Mouse (Mus musculus) hindbrain, postnatal 0 days (tissue): Measurements from ENCODE around the gene Nfkbib. TPM values are rescaled to one million over a fixed set of nuclear protein-coding genes. Genes with fewer than 3 reads are reported as not detected.
A peak's percentile ranks its signal among the peaks of the same experiment; 100 is the strongest.

Experiments
- ATAC-seq: fragments of 200-750 bp; cut with Nextera tagmentation; 2 replicates; pipeline ENCODE4 v1.8.0; 2017; ENCODE audit warnings: mild to moderate bottlenecking, moderate TSS enrichment, moderate library complexity
- DNase-seq: peaks from one replicate; pipeline ENCODE4 v3.0.0-alpha.2; 2015; ENCODE audit warnings: low spot score
- H3K27ac ChIP-seq: fragments of 300-500 bp; sonication (generic); 2 replicates; pipeline ENCODE4 v1.5.1; 2014; ENCODE audit warnings: mild to moderate bottlenecking
- H3K27me3 ChIP-seq: fragments of 300-500 bp; sonication (generic); 2 replicates; pipeline ENCODE4 v1.6.1; 2014; ENCODE audit warnings: low read length, mixed read lengths; ENCODE audit not compliant: insufficient read depth
- H3K36me3 ChIP-seq: fragments of 300-500 bp; sonication (generic); 2 replicates; pipeline ENCODE4 v1.6.1; 2014; ENCODE audit warnings: low read length, mixed read lengths; ENCODE audit not compliant: insufficient read depth
- H3K4me1 ChIP-seq: fragments of 300-500 bp; sonication (generic); 2 replicates; pipeline ENCODE4 v1.6.1; 2014; ENCODE audit warnings: antibody characterized with exemption, low read length, mixed read lengths; ENCODE audit not compliant: insufficient read depth
- H3K4me2 ChIP-seq: fragments of 300-500 bp; sonication (generic); 2 replicates; pipeline ENCODE4 v1.6.1; 2014; ENCODE audit warnings: low read depth, mild to moderate bottlenecking, low read length, moderate library complexity, mixed read lengths
- H3K4me3 ChIP-seq: fragments of 300-500 bp; sonication (generic); 2 replicates; pipeline ENCODE4 v1.5.1; 2014; ENCODE audit warnings: low read length
- H3K9ac ChIP-seq: fragments of 300-500 bp; sonication (generic); replicated peaks from 2 replicates; pipeline ENCODE4 v1.6.1; 2014; ENCODE audit warnings: mild to moderate bottlenecking, low read length, moderate library complexity, mixed read lengths
- H3K9me3 ChIP-seq: fragments of 300-500 bp; sonication (generic); 2 replicates; pipeline ENCODE4 v1.6.1; 2016; ENCODE audit warnings: low read length, mixed read lengths
- CTCF ChIP-seq: IDR thresholded peaks from 2 replicates; pipeline ENCODE4 v1.5.1; 2016; ENCODE audit warnings: antibody characterized with exemption, control low read depth, low read depth
- WGBS: fragments of 180-500 bp; shearing (Covaris S2); extraction: QIAGEN DNeasy Blood & Tissue Kit; methylation state at CpG from one replicate; pipeline ENCODE4 v1.1.7; 2014; 5-methylcytosine and 5-hydroxymethylcytosine counted together
- polyA plus RNA-seq: library from polyadenylated mRNA; unstranded; fragments of >200 nt; fragmentation: Nextera tagmentation; extraction: Ambion mirVana; gene quantifications from 2 replicates; pipeline ENCODE4 v1.2.1, GENCODE M21; 2015
- total RNA-seq: library from RNA; depleted of rRNA; stranded (reverse); fragments of >200 nt; gene quantifications from 2 replicates; pipeline ENCODE4 v1.2.3, GENCODE M21; 2014

Nfkbib gene
- total and polyA plus RNA-seq, 2 experiments from 2014 or later = 22.7 to 67.9 TPM

- Histone ChIP-seq H3K9ac (no peak overlapping the region), H3K4me3 (no peak overlapping the region), H3K27ac (no peak overlapping the region), H3K9me3 (peaks cover 3% of the 10 kb centered on the region; the same call in 1 of the 2 replicates), H3K4me2 (no peak overlapping the region), H3K4me1 (no peaks in the 10 kb centered on the region), H3K36me3 (no peaks in the 10 kb centered on the region), H3K27me3 (no peaks in the 10 kb centered on the region)
- WGBS = 85% methylated on average over 6 of the region's 6 CpGs
- no peak for DNase-seq
- no peak for TF ChIP-seq CTCF
- no peak for ATAC-seq
Observed at GRCm38 (mm10) chr7:28735701-28736100, 31.6 kb downstream of the Nfkbib start.

DNA sequence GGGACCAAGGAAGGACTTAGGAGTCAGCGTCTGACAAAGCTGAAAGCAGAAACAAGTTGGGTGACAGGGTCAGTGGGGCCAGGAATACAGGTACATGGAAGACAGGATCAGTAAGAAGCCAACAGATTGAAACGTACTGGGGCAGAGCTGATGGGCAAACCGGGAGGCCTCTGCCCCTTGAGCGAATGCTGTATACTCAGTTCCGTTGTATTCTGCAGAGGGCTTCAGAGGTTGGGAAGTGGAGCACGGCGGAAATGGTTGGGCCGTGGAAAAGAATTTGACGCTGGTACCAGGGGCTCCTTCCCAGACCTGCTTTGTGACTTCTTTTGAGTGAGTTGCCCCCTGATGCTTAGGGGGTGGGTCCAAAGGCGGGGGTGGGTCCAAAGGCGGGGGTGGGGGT is 34.1 kb downstream of the Nfkbib start:
- TF ChIP-seq CTCF = no peak
- ATAC-seq (0 out of 2 replicates have a peak, but pooled peaks have one; percentile 1), DNase-seq (no peak)
- H3K9ac ChIP-seq = no peak overlapping the region
- no peak overlapping the region for H3K27ac ChIP-seq
- H3K4me1 ChIP-seq = no peaks in the 10 kb centered on the region
- H3K4me3 ChIP-seq = peak overlapping the region; percentile 38
- no peaks in the 10 kb centered on the region for H3K36me3 ChIP-seq
- 13% methylated on average over 11 of the region's 11 CpGs for WGBS
- peaks cover 3% of the 10 kb centered on the region; the same call in 1 of the 2 replicates for H3K9me3 ChIP-seq
- H3K4me2 ChIP-seq = peak overlapping the region; percentile 56
- no peaks in the 10 kb centered on the region for H3K27me3 ChIP-seq

GRCm38 (mm10) chr7:28732341-28733142 is 34.8 kb downstream of the Nfkbib start:
- Histone ChIP-seq H3K27me3 (no peaks in the 10 kb centered on the region), H3K4me2 (peak overlapping the region; percentile 56), H3K9ac (peak overlapping the region; percentile 41; the same call in 1 of the 2 replicates), H3K4me1 (no peaks in the 10 kb centered on the region), H3K4me3 (peak overlapping the region; percentile 38), H3K9me3 (peaks cover 3% of the 10 kb centered on the region; the same call in 1 of the 2 replicates), H3K27ac (no peak overlapping the region), H3K36me3 (no peaks in the 10 kb centered on the region)
- ATAC-seq (peak; percentile 77), DNase-seq (peak; percentile 66)
- 4% methylated on average over 58 of the region's 58 CpGs for WGBS
- no peak for TF ChIP-seq CTCF

DNA sequence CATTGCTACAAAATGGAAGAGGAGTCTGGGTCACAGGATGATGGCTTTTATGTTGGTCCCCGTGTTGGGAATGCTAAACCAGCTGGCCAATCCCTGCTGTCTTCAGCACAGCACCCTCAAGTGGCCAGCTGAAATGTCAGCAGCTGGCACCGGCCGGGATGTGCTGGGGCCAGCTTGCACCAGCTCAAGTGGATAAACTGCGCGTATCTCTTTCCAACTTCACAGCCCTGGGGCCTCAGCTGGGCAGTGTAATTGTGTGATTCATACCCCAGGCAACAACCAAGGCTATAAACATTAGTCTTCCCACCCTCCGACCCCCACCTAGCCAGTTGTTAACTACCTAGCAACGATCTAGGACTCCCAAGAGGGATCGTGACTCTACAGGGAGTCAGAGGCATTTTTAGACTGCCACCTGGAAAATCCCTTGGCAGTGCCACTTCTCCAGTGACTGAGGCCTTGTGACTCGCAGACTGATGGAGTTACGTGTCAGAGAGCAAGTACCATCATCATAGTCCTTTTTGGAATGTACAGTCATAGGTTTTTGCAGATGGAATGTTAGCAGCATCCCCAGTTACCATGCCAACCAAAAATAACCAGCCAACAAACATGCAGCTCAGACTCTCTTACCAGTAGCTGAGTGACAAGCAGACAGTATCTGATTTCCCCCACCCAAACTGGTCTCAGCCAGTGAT is 39.5 kb downstream of the Nfkbib start:
- no peaks in the 10 kb centered on the region for H3K27me3 ChIP-seq
- peak; percentile 65 for TF ChIP-seq CTCF
- no peaks in the 10 kb centered on the region for H3K4me1 ChIP-seq
- H3K4me2 ChIP-seq = no peak overlapping the region
- ATAC-seq = peak; percentile 65
- DNase-seq = peak; percentile 72
- 36% methylated on average over 10 of the region's 10 CpGs for WGBS
- no peak overlapping the region for H3K27ac ChIP-seq
- H3K9me3 ChIP-seq = peaks cover 3% of the 10 kb centered on the region; the same call in 1 of the 2 replicates
- H3K4me3 ChIP-seq = no peak overlapping the region
- H3K36me3 ChIP-seq = no peaks in the 10 kb centered on the region
- H3K9ac ChIP-seq = 0 out of 2 replicates have a peak overlapping the region, but pooled peaks have one; percentile 24

- Histone ChIP-seq H3K27ac (no peak overlapping the region), H3K4me3 (no peak overlapping the region), H3K4me2 (peak overlapping the region; percentile 30), H3K27me3 (no peaks in the 10 kb centered on the region), H3K36me3 (no peaks in the 10 kb centered on the region), H3K9me3 (peaks cover 3% of the 10 kb centered on the region; the same call in 1 of the 2 replicates), H3K4me1 (no peaks in the 10 kb centered on the region), H3K9ac (no peak overlapping the region)
- ATAC-seq (peak; percentile 78), DNase-seq (peak; percentile 90)
- peak; percentile 94 for TF ChIP-seq CTCF
- 6% methylated on average over 14 of the region's 14 CpGs for WGBS
Observed at GRCm38 (mm10) chr7:28726600-28726999, 40.7 kb downstream of the Nfkbib start.

DNA sequence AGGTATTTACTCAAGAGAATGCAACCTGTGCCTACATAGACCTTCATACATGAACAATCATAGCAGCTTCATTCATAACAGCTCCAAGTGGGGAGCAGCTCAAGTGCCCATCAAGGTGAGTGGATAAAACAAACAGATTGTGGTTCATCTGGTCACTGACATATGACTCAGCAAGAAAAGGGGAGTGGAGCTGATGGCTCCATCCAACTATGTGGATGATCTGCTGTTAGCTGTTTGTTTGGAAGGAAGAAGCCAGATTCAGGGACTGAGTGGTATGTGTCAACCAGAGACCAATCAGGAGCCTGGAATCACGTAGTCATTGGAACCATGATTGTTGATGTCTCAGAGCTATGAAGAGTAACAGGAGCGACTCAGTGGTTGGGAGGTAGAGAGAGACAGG is 42.7 kb downstream of the Nfkbib start:
- 92% methylated on average over 2 of the region's 2 CpGs for WGBS
- no peak for TF ChIP-seq CTCF
- DNase-seq = no peak
- no peak for ATAC-seq
- Histone ChIP-seq H3K9me3 (no peaks in the 10 kb centered on the region), H3K27me3 (no peaks in the 10 kb centered on the region), H3K9ac (no peak overlapping the region), H3K4me1 (no peaks in the 10 kb centered on the region), H3K27ac (no peak overlapping the region), H3K4me3 (no peak overlapping the region), H3K36me3 (no peaks in the 10 kb centered on the region), H3K4me2 (no peak overlapping the region)
